Mouse (Mus musculus) neural tube, embryonic 13.5 days (tissue): ENCODE data around the gene Gng2. TPM values are rescaled to one million over a fixed set of nuclear protein-coding genes. Genes with fewer than 3 reads are reported as not detected.

Experiments
- ATAC-seq: fragments of 200-750 bp; cut with Nextera tagmentation; 2 replicates; pipeline ENCODE4 v1.8.0; 2017; ENCODE audit warnings: low read depth, mild to moderate bottlenecking, moderate TSS enrichment, moderate library complexity
- H3K27ac ChIP-seq: fragments of 300-500 bp; sonication (generic); replicated peaks from 2 replicates; pipeline ENCODE4 v1.5.1; 2015; ENCODE audit warnings: moderate library complexity, mild to moderate bottlenecking, inconsistent platforms
- H3K27me3 ChIP-seq: fragments of 300-500 bp; sonication (generic); 2 replicates; pipeline ENCODE4 v1.6.1; 2015; ENCODE audit warnings: mild to moderate bottlenecking, inconsistent platforms
- H3K36me3 ChIP-seq: fragments of 300-500 bp; sonication (generic); 2 replicates; pipeline ENCODE4 v1.6.1; 2015; ENCODE audit warnings: mild to moderate bottlenecking, inconsistent platforms
- H3K4me1 ChIP-seq: fragments of 300-500 bp; sonication (generic); replicated peaks from 2 replicates; pipeline ENCODE4 v1.6.1; 2015; ENCODE audit warnings: inconsistent platforms
- H3K4me2 ChIP-seq: fragments of 300-500 bp; sonication (generic); 2 replicates; pipeline ENCODE4 v1.6.1; 2015; ENCODE audit warnings: inconsistent platforms, mild to moderate bottlenecking, moderate library complexity
- H3K4me3 ChIP-seq: fragments of 300-500 bp; sonication (generic); 2 replicates; pipeline ENCODE4 v1.5.1; 2015; ENCODE audit warnings: mild to moderate bottlenecking, inconsistent platforms
- H3K9ac ChIP-seq: fragments of 300-500 bp; sonication (generic); 2 replicates; pipeline ENCODE4 v1.6.1; 2015; ENCODE audit warnings: moderate library complexity, mild to moderate bottlenecking, inconsistent platforms
- H3K9me3 ChIP-seq: fragments of 300-500 bp; sonication (generic); 2 replicates; pipeline ENCODE4 v1.6.1; 2016; ENCODE audit warnings: inconsistent platforms
- WGBS: fragments of 180-500 bp; shearing (Covaris S2); methylation state at CpG from one replicate; pipeline ENCODE4 v1.1.7; 2015; 5-methylcytosine and 5-hydroxymethylcytosine counted together
- polyA plus RNA-seq: library from polyadenylated mRNA; unstranded; fragments of >200 nt; fragmentation: Nextera tagmentation; extraction: Ambion mirVana; gene quantifications from 2 replicates; pipeline ENCODE4 v1.2.1, GENCODE M21; 2015

Gng2 gene
- polyA plus RNA-seq, 1 experiment from 2014 or later = 332 TPM

- Histone ChIP-seq H3K4me1 (no peaks in the 10 kb centered on the region; the same call in 1 of the 2 replicates), H3K27ac (no peak overlapping the region), H3K9me3 (no peaks in the 10 kb centered on the region), H3K27me3 (no peaks in the 10 kb centered on the region), H3K4me2 (no peak overlapping the region), H3K4me3 (no peak overlapping the region), H3K36me3 (no peaks in the 10 kb centered on the region), H3K9ac (no peak overlapping the region)
- 90% methylated on average over 8 of the region's 8 CpGs for WGBS
- ATAC-seq = no peak
These were observed 15.6 kb upstream of the Gng2 start for GRCm38 (mm10) chr14:19992873-19993569.

DNA sequence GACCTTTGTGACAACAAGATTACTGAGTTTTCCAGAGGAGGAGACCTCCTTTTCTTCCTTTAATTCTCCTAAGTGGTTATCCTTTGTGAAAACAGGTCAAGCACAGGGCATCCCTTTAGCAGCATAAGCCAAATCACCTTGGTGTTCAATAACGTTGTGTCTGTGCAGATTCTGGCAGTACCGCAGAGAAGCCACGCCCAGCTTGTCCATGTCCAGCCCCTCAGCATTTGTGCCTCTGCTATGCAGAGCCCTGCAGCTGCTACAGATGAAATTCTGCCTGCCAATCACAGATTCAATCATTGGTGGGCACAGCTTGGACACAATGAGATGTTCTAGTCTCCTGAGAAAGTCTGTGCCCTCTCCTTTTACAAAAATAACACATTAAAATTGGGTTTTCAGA is 14.4 kb upstream of the Gng2 start:
- no peak overlapping the region for H3K27ac ChIP-seq
- H3K9me3 ChIP-seq = no peaks in the 10 kb centered on the region
- no peaks in the 10 kb centered on the region for H3K27me3 ChIP-seq
- H3K36me3 ChIP-seq = no peaks in the 10 kb centered on the region
- no peak overlapping the region for H3K4me2 ChIP-seq
- WGBS = 11% methylated on average over 3 of the region's 3 CpGs
- peaks cover 6% of the 10 kb centered on the region; the same call in 1 of the 2 replicates for H3K4me1 ChIP-seq
- no peak for ATAC-seq
- no peak overlapping the region for H3K4me3 ChIP-seq
- H3K9ac ChIP-seq = no peak overlapping the region

GRCm38 (mm10) chr14:19990436-19990993 is 13.1 kb upstream of the Gng2 start:
- ATAC-seq = no peak

GRCm38 (mm10) chr14:19988410-19988809 is 11.0 kb upstream of the Gng2 start:
- ATAC-seq = no peak
- H3K27ac ChIP-seq = peak overlapping the region; percentile 47
- peaks cover 34% of the 10 kb centered on the region for H3K4me1 ChIP-seq
- no peaks in the 10 kb centered on the region for H3K27me3 ChIP-seq
- no peak overlapping the region for H3K4me3 ChIP-seq
- WGBS = 97% methylated on average over 3 of the region's 3 CpGs
- no peaks in the 10 kb centered on the region for H3K9me3 ChIP-seq
- no peak overlapping the region for H3K9ac ChIP-seq
- no peak overlapping the region for H3K4me2 ChIP-seq
- no peaks in the 10 kb centered on the region for H3K36me3 ChIP-seq

More at GRCm38 (mm10) chr14:19990436-19990993, 13.1 kb upstream of the Gng2 start:
- Histone ChIP-seq H3K27ac (no peak overlapping the region), H3K36me3 (no peaks in the 10 kb centered on the region), H3K27me3 (no peaks in the 10 kb centered on the region), H3K9ac (no peak overlapping the region), H3K9me3 (no peaks in the 10 kb centered on the region), H3K4me3 (no peak overlapping the region), H3K4me1 (peaks cover 19% of the 10 kb centered on the region), H3K4me2 (no peak overlapping the region)
- WGBS = 33% methylated on average over 1 of the region's 1 CpGs

DNA sequence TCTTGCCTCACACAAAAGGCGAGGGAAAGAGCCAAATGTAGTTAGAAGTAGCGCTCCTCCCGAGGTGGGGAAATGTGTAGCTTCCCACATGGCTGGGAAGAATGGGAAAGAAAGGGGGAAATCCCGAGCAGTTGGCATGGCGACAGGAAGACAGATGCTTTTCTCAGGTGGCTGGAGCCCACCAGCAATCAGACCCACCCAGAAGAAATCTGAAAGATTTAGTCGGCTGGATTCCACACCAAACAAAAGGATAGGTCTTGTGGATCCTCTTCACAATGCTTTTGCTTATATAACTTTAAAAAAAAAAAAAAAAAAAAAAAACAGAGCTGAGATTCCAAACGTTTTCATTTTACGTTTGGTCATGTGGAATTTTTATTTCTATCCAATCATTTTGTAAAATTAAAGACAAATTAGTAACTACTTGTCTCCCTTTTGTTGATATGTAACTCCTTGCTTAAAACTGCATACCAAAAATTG is 10.0 kb upstream of the Gng2 start:
- no peaks in the 10 kb centered on the region for H3K27me3 ChIP-seq
- peak; percentile 54 for ATAC-seq
- peak overlapping the region; percentile 25 for H3K4me3 ChIP-seq
- no peaks in the 10 kb centered on the region for H3K36me3 ChIP-seq
- 4% methylated on average over 8 of the region's 8 CpGs for WGBS
- no peaks in the 10 kb centered on the region for H3K9me3 ChIP-seq
- peaks cover 34% of the 10 kb centered on the region for H3K4me1 ChIP-seq
- peak overlapping the region; percentile 99 for H3K27ac ChIP-seq
- peak overlapping the region; percentile 69 for H3K9ac ChIP-seq
- peak overlapping the region; percentile 58 for H3K4me2 ChIP-seq

GRCm38 (mm10) chr14:19986614-19987357 is 9.4 kb upstream of the Gng2 start:
- 1% methylated on average over 13 of the region's 13 CpGs for WGBS
- ATAC-seq = peak; percentile 92

DNA sequence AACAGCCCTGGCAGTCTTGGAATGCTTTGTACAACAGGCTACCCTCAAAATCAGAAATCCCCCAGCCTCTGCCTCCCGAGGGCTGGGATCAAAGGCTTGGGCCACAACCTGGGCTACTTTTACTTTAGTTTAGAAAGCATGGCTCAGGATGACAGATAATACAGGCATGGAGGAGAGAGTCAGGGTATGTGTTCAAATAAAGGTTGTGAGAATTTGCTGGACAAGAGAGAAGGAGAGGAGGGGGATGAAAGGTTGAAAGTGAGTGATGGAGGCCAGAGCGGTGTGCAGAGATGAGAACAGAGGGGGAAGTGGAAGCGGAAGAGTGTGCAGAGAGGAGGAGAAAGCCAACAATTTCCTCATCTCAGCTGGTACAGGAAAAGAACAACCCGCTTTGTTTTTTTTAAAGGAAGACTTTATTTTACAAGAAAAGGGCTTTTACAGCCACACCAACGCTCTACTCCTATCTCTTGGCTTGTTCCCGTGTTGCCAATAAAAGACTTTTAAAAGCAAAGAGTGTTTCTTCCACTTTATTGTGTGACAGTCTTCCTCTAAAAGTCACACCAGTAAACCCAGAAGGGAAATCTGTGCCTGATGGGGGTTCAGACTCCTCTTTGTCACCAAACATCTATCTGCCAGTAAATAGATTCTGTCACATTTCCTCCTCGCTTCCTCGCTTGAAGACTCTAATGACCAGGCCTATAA is 8.6 kb upstream of the Gng2 start:
- H3K4me3 ChIP-seq = peak overlapping the region; percentile 25
- 12% methylated on average over 8 of the region's 8 CpGs for WGBS
- peak overlapping the region; percentile 69 for H3K9ac ChIP-seq

More at GRCm38 (mm10) chr14:19986614-19987357, 9.4 kb upstream of the Gng2 start:
- Histone ChIP-seq H3K27ac (peak overlapping the region; percentile 99), H3K36me3 (no peaks in the 10 kb centered on the region), H3K9ac (peak overlapping the region; percentile 69), H3K27me3 (no peaks in the 10 kb centered on the region), H3K4me3 (peak overlapping the region; percentile 25), H3K4me1 (peaks cover 34% of the 10 kb centered on the region), H3K4me2 (peak overlapping the region; percentile 58), H3K9me3 (no peaks in the 10 kb centered on the region)

DNA sequence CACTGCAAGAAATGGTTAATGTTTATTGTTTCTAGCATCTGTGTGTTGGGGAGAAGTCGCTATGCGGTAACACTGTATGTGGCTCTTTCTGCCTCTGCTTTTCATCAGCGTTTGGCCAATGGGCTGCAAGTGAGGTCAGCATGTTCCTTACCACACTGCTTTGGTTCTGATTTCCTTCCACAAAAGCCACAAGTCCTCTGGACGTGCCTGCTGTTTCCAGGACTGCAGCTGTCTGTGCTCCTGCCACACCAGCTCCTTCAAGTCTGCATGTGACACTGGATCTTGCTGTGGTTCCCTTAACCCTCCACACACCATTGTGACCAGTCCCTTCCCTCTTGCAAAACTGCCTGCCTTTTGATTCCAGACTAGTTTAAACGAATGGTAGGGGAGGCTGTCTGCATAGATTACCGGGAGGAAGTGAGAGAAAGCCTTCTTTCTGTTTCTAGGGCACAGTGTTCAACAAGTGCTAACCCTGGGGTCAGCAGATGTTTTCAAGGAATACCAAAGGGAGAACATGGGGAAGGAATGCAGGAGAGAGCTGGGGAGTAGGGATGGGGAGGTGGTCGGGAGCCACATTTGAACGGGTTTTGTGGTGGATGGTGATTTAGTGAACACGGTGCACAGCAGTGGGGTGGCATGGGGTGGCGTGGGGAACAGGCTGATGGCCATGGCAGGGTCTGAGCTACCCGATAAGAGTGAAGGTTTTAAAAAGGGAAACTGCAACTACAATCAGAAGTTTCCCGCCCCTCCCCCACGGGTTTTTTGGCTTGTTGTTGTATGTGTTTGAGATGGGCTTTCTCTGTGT is 7.9 kb upstream of the Gng2 start:
- ATAC-seq = 0 out of 2 replicates have a peak, but pooled peaks have one; percentile 34
- Histone ChIP-seq H3K27me3 (no peaks in the 10 kb centered on the region), H3K27ac (peak overlapping the region; percentile 99), H3K9ac (peak overlapping the region; percentile 69), H3K9me3 (no peaks in the 10 kb centered on the region), H3K4me1 (peaks cover 34% of the 10 kb centered on the region), H3K36me3 (no peaks in the 10 kb centered on the region), H3K4me2 (peak overlapping the region; percentile 58), H3K4me3 (no peak overlapping the region)
- WGBS = 4% methylated on average over 13 of the region's 13 CpGs

More for the DNA sequence above, 8.6 kb upstream of the Gng2 start:
- H3K27me3 ChIP-seq = no peaks in the 10 kb centered on the region
- no peaks in the 10 kb centered on the region for H3K36me3 ChIP-seq
- H3K9me3 ChIP-seq = no peaks in the 10 kb centered on the region
- peak overlapping the region; percentile 58 for H3K4me2 ChIP-seq
- H3K27ac ChIP-seq = peak overlapping the region; percentile 99
- H3K4me1 ChIP-seq = peaks cover 34% of the 10 kb centered on the region
- no peak for ATAC-seq

- under 1% methylated on average over 24 of the region's 24 CpGs for WGBS
- peak overlapping the region; percentile 56 for H3K4me2 ChIP-seq
- peak overlapping the region; percentile 97 for H3K27ac ChIP-seq
- peak overlapping the region; percentile 90 for H3K9ac ChIP-seq
- ATAC-seq = peak; percentile 96
- H3K36me3 ChIP-seq = no peaks in the 10 kb centered on the region
- peaks cover 50% of the 10 kb centered on the region for H3K4me1 ChIP-seq
- no peaks in the 10 kb centered on the region for H3K9me3 ChIP-seq
- H3K4me3 ChIP-seq = peak overlapping the region; percentile 64
- H3K27me3 ChIP-seq = no peaks in the 10 kb centered on the region
These were observed 781 bp downstream of the Gng2 start for GRCm38 (mm10) chr14:19976421-19977270.

DNA sequence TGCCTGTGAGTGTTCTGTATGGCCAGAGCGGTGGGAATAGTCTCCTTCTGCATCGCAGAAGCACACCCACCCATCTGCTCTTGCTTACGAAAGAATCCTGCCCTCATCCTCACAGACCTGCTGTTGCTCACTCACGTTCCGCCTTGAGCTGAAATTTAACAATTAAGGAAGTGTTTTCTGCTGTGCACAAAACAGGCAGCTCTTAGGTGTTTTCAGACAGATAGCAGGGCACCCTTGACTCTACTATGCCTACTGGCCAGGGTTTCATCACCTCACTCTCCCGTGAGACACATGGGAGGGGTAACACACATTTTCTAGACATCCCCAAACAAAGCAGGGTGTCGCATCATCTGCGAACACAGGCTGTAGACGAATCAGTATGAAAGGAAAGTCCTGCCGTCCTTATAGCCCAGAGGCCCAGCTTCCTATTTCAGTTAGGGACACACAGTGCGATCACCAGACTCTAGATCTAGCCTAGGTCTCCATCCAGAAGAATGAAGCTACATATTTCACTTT is 2.4 kb downstream of the Gng2 start:
- Histone ChIP-seq H3K4me3 (peak overlapping the region; percentile 64), H3K27ac (peak overlapping the region; percentile 92), H3K9ac (peak overlapping the region; percentile 71), H3K36me3 (no peaks in the 10 kb centered on the region), H3K9me3 (no peaks in the 10 kb centered on the region), H3K27me3 (no peaks in the 10 kb centered on the region), H3K4me2 (peak overlapping the region; percentile 73), H3K4me1 (peaks cover 66% of the 10 kb centered on the region)
- peak; percentile 20 for ATAC-seq
- WGBS = 11% methylated on average over 11 of the region's 11 CpGs
